Mouse (Mus musculus): ENCODE measurements around the gene Wdfy3.

The Wdfy3 gene

GRCm38 (mm10) chr5:101827477-101827876 is 242.2 kb downstream of the Wdfy3 start:
- in situ Hi-C loops (cut with MboI; ENCODE audit: low pct_unique_long_range_greater_than_20kb in 1 of 2, low sequenced_read_pairs in 2 of 2, unreplicated experiment in 1 of 2) = no loop called here

- in situ Hi-C loops (cut with MboI; ENCODE audit: low pct_unique_long_range_greater_than_20kb in 1 of 2, low sequenced_read_pairs in 2 of 2, unreplicated experiment in 1 of 2) = no loop called here
These were observed 243.2 kb downstream of the Wdfy3 start for GRCm38 (mm10) chr5:101826531-101826970.

- in situ Hi-C loops (cut with MboI; ENCODE audit: low pct_unique_long_range_greater_than_20kb in 1 of 2, low sequenced_read_pairs in 2 of 2, unreplicated experiment in 1 of 2) = no loop called here
These were observed 244.4 kb downstream of the Wdfy3 start for GRCm38 (mm10) chr5:101825111-101825911.

- in situ Hi-C loops (cut with MboI; ENCODE audit: low pct_unique_long_range_greater_than_20kb in 1 of 2, low sequenced_read_pairs in 2 of 2, unreplicated experiment in 1 of 2) = no loop called here
These were observed 247.4 kb downstream of the Wdfy3 start for GRCm38 (mm10) chr5:101822311-101822670.

GRCm38 (mm10) chr5:101821491-101822310 is 248.0 kb downstream of the Wdfy3 start:
- in situ Hi-C loops (cut with MboI; ENCODE audit: low pct_unique_long_range_greater_than_20kb in 1 of 2, low sequenced_read_pairs in 2 of 2, unreplicated experiment in 1 of 2) = no loop called here

GRCm38 (mm10) chr5:101821052-101821451 is 248.7 kb downstream of the Wdfy3 start:
- in situ Hi-C loops (cut with MboI; ENCODE audit: low pct_unique_long_range_greater_than_20kb in 1 of 2, low sequenced_read_pairs in 2 of 2, unreplicated experiment in 1 of 2) = no loop called here

- in situ Hi-C loops (cut with MboI; ENCODE audit: low pct_unique_long_range_greater_than_20kb in 1 of 2, low sequenced_read_pairs in 2 of 2, unreplicated experiment in 1 of 2) = no loop called here
These were observed 249.9 kb downstream of the Wdfy3 start for GRCm38 (mm10) chr5:101819844-101820243.

- in situ Hi-C loops (cut with MboI; ENCODE audit: low pct_unique_long_range_greater_than_20kb in 1 of 2, low sequenced_read_pairs in 2 of 2, unreplicated experiment in 1 of 2) = no loop called here
These were observed 250.5 kb downstream of the Wdfy3 start for GRCm38 (mm10) chr5:101819216-101819615.

GRCm38 (mm10) chr5:101816822-101817221 is 252.9 kb downstream of the Wdfy3 start:
- in situ Hi-C loops (cut with MboI; ENCODE audit: low pct_unique_long_range_greater_than_20kb in 1 of 2, low sequenced_read_pairs in 2 of 2, unreplicated experiment in 1 of 2) = no loop called here

GRCm38 (mm10) chr5:101811296-101812169 is 258.2 kb downstream of the Wdfy3 start:
- in situ Hi-C loops (cut with MboI; ENCODE audit: low pct_unique_long_range_greater_than_20kb in 1 of 2, low sequenced_read_pairs in 2 of 2, unreplicated experiment in 1 of 2) = no loop called here

- in situ Hi-C loops (cut with MboI; ENCODE audit: low pct_unique_long_range_greater_than_20kb in 1 of 2, low sequenced_read_pairs in 2 of 2, unreplicated experiment in 1 of 2) = no loop called here
These were observed 267.2 kb downstream of the Wdfy3 start for GRCm38 (mm10) chr5:101802358-101803022.

- in situ Hi-C loops (cut with MboI; ENCODE audit: low pct_unique_long_range_greater_than_20kb in 1 of 2, low sequenced_read_pairs in 2 of 2, unreplicated experiment in 1 of 2) = no loop called here
These were observed 267.8 kb downstream of the Wdfy3 start for GRCm38 (mm10) chr5:101801891-101802290.

GRCm38 (mm10) chr5:101792665-101793064 is 277.1 kb downstream of the Wdfy3 start:
- in situ Hi-C loops (cut with MboI; ENCODE audit: low pct_unique_long_range_greater_than_20kb in 1 of 2, low sequenced_read_pairs in 2 of 2, unreplicated experiment in 1 of 2) = no loop called here

- in situ Hi-C loops (cut with MboI; ENCODE audit: low pct_unique_long_range_greater_than_20kb in 1 of 2, low sequenced_read_pairs in 2 of 2, unreplicated experiment in 1 of 2) = no loop called here
These were observed 279.2 kb downstream of the Wdfy3 start for GRCm38 (mm10) chr5:101790560-101790959.

GRCm38 (mm10) chr5:101789770-101790169 is 280.0 kb downstream of the Wdfy3 start:
- in situ Hi-C loops (cut with MboI; ENCODE audit: low pct_unique_long_range_greater_than_20kb in 1 of 2, low sequenced_read_pairs in 2 of 2, unreplicated experiment in 1 of 2) = no loop called here

- in situ Hi-C loops (cut with MboI; ENCODE audit: low pct_unique_long_range_greater_than_20kb in 1 of 2, low sequenced_read_pairs in 2 of 2, unreplicated experiment in 1 of 2) = no loop called here
These were observed 283.7 kb downstream of the Wdfy3 start for GRCm38 (mm10) chr5:101785921-101786614.

GRCm38 (mm10) chr5:101784787-101785186 is 284.9 kb downstream of the Wdfy3 start:
- in situ Hi-C loops (cut with MboI; ENCODE audit: low pct_unique_long_range_greater_than_20kb in 1 of 2, low sequenced_read_pairs in 2 of 2, unreplicated experiment in 1 of 2) = no loop called here

- in situ Hi-C loops (cut with MboI; ENCODE audit: low pct_unique_long_range_greater_than_20kb in 1 of 2, low sequenced_read_pairs in 2 of 2, unreplicated experiment in 1 of 2) = no loop called here
These were observed 285.4 kb downstream of the Wdfy3 start for GRCm38 (mm10) chr5:101784328-101784727.

Data from mouse embryonic stem cell (cell line).